Mouse (Mus musculus) brain, embryonic 14.5 days (tissue): ENCODE measurements around the gene Pgap3.

Experiments
- CTCF ChIP-seq: fragments of 200-500 bp; IDR thresholded peaks from 2 replicates; pipeline ENCODE4 v1.5.1; 2012; ENCODE audit warnings: inconsistent platforms, mild to moderate bottlenecking, moderate library complexity, borderline replicate concordance; ENCODE audit not compliant: insufficient read depth, insufficient read length; ENCODE audit errors: extremely low read depth
- POLR2A ChIP-seq: fragments of 200-500 bp; IDR thresholded peaks from 2 replicates; pipeline ENCODE4 v1.6.1; 2012; ENCODE audit warnings: mild to moderate bottlenecking, inconsistent platforms, borderline replicate concordance; ENCODE audit not compliant: poor library complexity, insufficient read depth, insufficient read length, severe bottlenecking; ENCODE audit errors: extremely low read depth

- TF ChIP-seq CTCF: no peak
- TF ChIP-seq POLR2A: no peak
Measured at GRCm38 (mm10) chr11:98443688-98444087, 43.4 kb upstream of the Pgap3 start.
